Mouse (Mus musculus) limb, embryonic 13.5 days (tissue): Measurements from ENCODE around the gene Lsm6. TPM values are rescaled to one million over a fixed set of nuclear protein-coding genes. Genes with fewer than 3 reads are reported as not detected.

ENCODE experiments used
- ATAC-seq: fragments of 200-750 bp; cut with Nextera tagmentation; 2 replicates; pipeline ENCODE4 v1.8.0; 2017; ENCODE audit warnings: low read depth, moderate number of reproducible peaks, moderate TSS enrichment; ENCODE audit not compliant: low FRiP score
- H3K27ac ChIP-seq: fragments of 300-500 bp; sonication (generic); 2 replicates; pipeline ENCODE4 v1.5.1; 2015; ENCODE audit warnings: inconsistent platforms, mild to moderate bottlenecking, moderate library complexity
- H3K27me3 ChIP-seq: fragments of 300-500 bp; sonication (generic); 2 replicates; pipeline ENCODE4 v1.6.1; 2015; ENCODE audit warnings: mild to moderate bottlenecking, inconsistent platforms
- H3K36me3 ChIP-seq: fragments of 300-500 bp; sonication (generic); 2 replicates; pipeline ENCODE4 v1.6.1; 2015; ENCODE audit warnings: inconsistent platforms, mild to moderate bottlenecking, moderate library complexity
- H3K4me1 ChIP-seq: fragments of 300-500 bp; sonication (generic); 2 replicates; pipeline ENCODE4 v1.6.1; 2015; ENCODE audit warnings: inconsistent platforms
- H3K4me2 ChIP-seq: fragments of 300-500 bp; sonication (generic); replicated peaks from 2 replicates; pipeline ENCODE4 v1.6.1; 2015; ENCODE audit warnings: inconsistent platforms, mild to moderate bottlenecking, moderate library complexity
- H3K4me3 ChIP-seq: fragments of 300-500 bp; sonication (generic); 2 replicates; pipeline ENCODE4 v1.5.1; 2015; ENCODE audit warnings: moderate library complexity, mild to moderate bottlenecking, inconsistent platforms
- H3K9ac ChIP-seq: fragments of 300-500 bp; sonication (generic); 2 replicates; pipeline ENCODE4 v1.6.1; 2015; ENCODE audit warnings: mild to moderate bottlenecking, inconsistent platforms
- H3K9me3 ChIP-seq: fragments of 300-500 bp; sonication (generic); 2 replicates; pipeline ENCODE4 v1.6.1; 2016; ENCODE audit warnings: inconsistent platforms
- WGBS: fragments of 180-500 bp; shearing (Covaris S2); methylation state at CpG from one replicate; pipeline ENCODE4 v1.1.7; 2015; 5-methylcytosine and 5-hydroxymethylcytosine counted together
- polyA plus RNA-seq: library from polyadenylated mRNA; unstranded; fragments of >200 nt; fragmentation: Nextera tagmentation; extraction: Ambion mirVana; gene quantifications from 2 replicates; pipeline ENCODE4 v1.2.1, GENCODE M21; 2015

Lsm6 gene
- polyA plus RNA-seq, 1 experiment from 2014 or later: 283 TPM

- Histone ChIP-seq H3K27ac (no peak overlapping the region), H3K9ac (no peak overlapping the region), H3K27me3 (no peaks in the 10 kb centered on the region), H3K9me3 (no peaks in the 10 kb centered on the region), H3K4me1 (no peaks in the 10 kb centered on the region), H3K36me3 (peaks cover 34% of the 10 kb centered on the region), H3K4me3 (no peak overlapping the region), H3K4me2 (no peak overlapping the region)
- no peak for ATAC-seq
- 98% methylated on average over 6 of the region's 6 CpGs for WGBS
Observed at GRCm38 (mm10) chr8:78801201-78801600, 19.7 kb downstream of the Lsm6 start.

- no peak overlapping the region for H3K9ac ChIP-seq
- 86% methylated on average over 3 of the region's 3 CpGs for WGBS
- H3K27ac ChIP-seq: no peak overlapping the region
- ATAC-seq: no peak
- H3K4me2 ChIP-seq: no peak overlapping the region
- H3K4me3 ChIP-seq: no peak overlapping the region
- no peaks in the 10 kb centered on the region for H3K9me3 ChIP-seq
- peaks cover 12% of the 10 kb centered on the region for H3K36me3 ChIP-seq
- H3K27me3 ChIP-seq: no peaks in the 10 kb centered on the region
- H3K4me1 ChIP-seq: no peaks in the 10 kb centered on the region
Observed at GRCm38 (mm10) chr8:78798671-78799070, 22.3 kb downstream of the Lsm6 start.

GRCm38 (mm10) chr8:78797985-78798384 lies 23.0 kb downstream of the Lsm6 start:
- peaks cover 5% of the 10 kb centered on the region for H3K36me3 ChIP-seq
- 90% methylated on average over 7 of the region's 7 CpGs for WGBS
- no peaks in the 10 kb centered on the region for H3K9me3 ChIP-seq
- ATAC-seq: no peak
- no peak overlapping the region for H3K4me3 ChIP-seq
- H3K9ac ChIP-seq: no peak overlapping the region
- no peaks in the 10 kb centered on the region for H3K4me1 ChIP-seq
- H3K27ac ChIP-seq: no peak overlapping the region
- H3K27me3 ChIP-seq: no peaks in the 10 kb centered on the region
- H3K4me2 ChIP-seq: no peak overlapping the region

- no peak overlapping the region for H3K4me2 ChIP-seq
- H3K36me3 ChIP-seq: no peaks in the 10 kb centered on the region
- ATAC-seq: no peak
- no peaks in the 10 kb centered on the region for H3K27me3 ChIP-seq
- no peak overlapping the region for H3K9ac ChIP-seq
- 71% methylated on average over 4 of the region's 4 CpGs for WGBS
- H3K4me3 ChIP-seq: no peak overlapping the region
- no peaks in the 10 kb centered on the region for H3K9me3 ChIP-seq
- H3K27ac ChIP-seq: no peak overlapping the region
- H3K4me1 ChIP-seq: no peaks in the 10 kb centered on the region
Observed at GRCm38 (mm10) chr8:78793231-78793630, 27.7 kb downstream of the Lsm6 start.

- Histone ChIP-seq H3K9me3 (no peaks in the 10 kb centered on the region), H3K4me2 (no peak overlapping the region), H3K27ac (no peak overlapping the region), H3K4me1 (no peaks in the 10 kb centered on the region), H3K9ac (no peak overlapping the region), H3K27me3 (no peaks in the 10 kb centered on the region), H3K4me3 (no peak overlapping the region), H3K36me3 (no peaks in the 10 kb centered on the region)
- ATAC-seq: no peak
- WGBS: 91% methylated on average over 9 of the region's 9 CpGs
Observed at GRCm38 (mm10) chr8:78776816-78777215, 44.1 kb downstream of the Lsm6 start.

- Histone ChIP-seq H3K4me3 (no peak overlapping the region), H3K9me3 (no peaks in the 10 kb centered on the region), H3K27me3 (no peaks in the 10 kb centered on the region), H3K9ac (no peak overlapping the region), H3K4me1 (no peaks in the 10 kb centered on the region), H3K27ac (no peak overlapping the region), H3K36me3 (no peaks in the 10 kb centered on the region), H3K4me2 (no peak overlapping the region)
- 62% methylated on average over 7 of the region's 7 CpGs for WGBS
- no peak for ATAC-seq
Observed at GRCm38 (mm10) chr8:78771256-78771655, 49.7 kb downstream of the Lsm6 start.

- no peak overlapping the region for H3K4me2 ChIP-seq
Observed at GRCm38 (mm10) chr8:78770584-78770983, 50.4 kb downstream of the Lsm6 start.

GRCm38 (mm10) chr8:78765556-78765955 lies 55.4 kb downstream of the Lsm6 start:
- 96% methylated on average over 1 of the region's 1 CpGs for WGBS
- Histone ChIP-seq H3K36me3 (no peaks in the 10 kb centered on the region), H3K4me3 (no peak overlapping the region), H3K27ac (no peak overlapping the region), H3K4me2 (no peak overlapping the region), H3K27me3 (no peaks in the 10 kb centered on the region), H3K9ac (no peak overlapping the region), H3K4me1 (no peaks in the 10 kb centered on the region), H3K9me3 (peaks cover 2% of the 10 kb centered on the region; the same call in 1 of the 2 replicates)
- ATAC-seq: no peak

More at GRCm38 (mm10) chr8:78770584-78770983, 50.4 kb downstream of the Lsm6 start:
- Histone ChIP-seq H3K27me3 (no peaks in the 10 kb centered on the region), H3K4me3 (no peak overlapping the region), H3K36me3 (no peaks in the 10 kb centered on the region), H3K4me1 (no peaks in the 10 kb centered on the region), H3K9me3 (no peaks in the 10 kb centered on the region), H3K27ac (no peak overlapping the region), H3K9ac (no peak overlapping the region)
- 92% methylated on average over 3 of the region's 3 CpGs for WGBS
- no peak for ATAC-seq

GRCm38 (mm10) chr8:78764976-78765375 lies 56.0 kb downstream of the Lsm6 start:
- Histone ChIP-seq H3K36me3 (no peaks in the 10 kb centered on the region), H3K27me3 (no peaks in the 10 kb centered on the region), H3K27ac (no peak overlapping the region), H3K4me1 (no peaks in the 10 kb centered on the region), H3K4me3 (no peak overlapping the region), H3K4me2 (no peak overlapping the region), H3K9me3 (peaks cover 2% of the 10 kb centered on the region; the same call in 1 of the 2 replicates), H3K9ac (no peak overlapping the region)
- ATAC-seq: no peak

- Histone ChIP-seq H3K27ac (no peak overlapping the region), H3K9me3 (peaks cover 2% of the 10 kb centered on the region; the same call in 1 of the 2 replicates), H3K4me3 (no peak overlapping the region), H3K9ac (no peak overlapping the region), H3K27me3 (no peaks in the 10 kb centered on the region), H3K36me3 (no peaks in the 10 kb centered on the region), H3K4me2 (no peak overlapping the region), H3K4me1 (no peaks in the 10 kb centered on the region)
- ATAC-seq: no peak
Observed at GRCm38 (mm10) chr8:78759139-78759538, 61.8 kb downstream of the Lsm6 start.

- ATAC-seq: no peak
- no peaks in the 10 kb centered on the region for H3K27me3 ChIP-seq
- WGBS: 73% methylated on average over 4 of the region's 4 CpGs
- H3K4me3 ChIP-seq: no peak overlapping the region
- no peak overlapping the region for H3K27ac ChIP-seq
- no peak overlapping the region for H3K4me2 ChIP-seq
- peaks cover 19% of the 10 kb centered on the region for H3K4me1 ChIP-seq
- H3K9ac ChIP-seq: no peak overlapping the region
- no peaks in the 10 kb centered on the region for H3K9me3 ChIP-seq
- H3K36me3 ChIP-seq: no peaks in the 10 kb centered on the region
Observed at GRCm38 (mm10) chr8:78754986-78755385, 66.0 kb downstream of the Lsm6 start.
